Mouse (Mus musculus) thymus, postnatal 0 days (tissue): Measurements from ENCODE around the gene Ttc32. TPM values are rescaled to one million over a fixed set of nuclear protein-coding genes. Genes with fewer than 3 reads are reported as not detected.

ENCODE experiments used
- DNase-seq: peaks from one replicate; pipeline ENCODE4 v3.0.0-alpha.2; 2015; ENCODE audit warnings: low spot score
- polyA plus RNA-seq: library from polyadenylated mRNA; unstranded; fragments of >200 nt; fragmentation: Nextera tagmentation; extraction: Ambion mirVana; gene quantifications from 2 replicates; pipeline ENCODE4 v1.2.1, GENCODE M21; 2015

Ttc32 gene
- polyA plus RNA-seq, 1 experiment from 2014 or later = 33.4 TPM

- no peak for DNase-seq
Observed at GRCm38 (mm10) chr12:9044666-9045065, 14.9 kb downstream of the Ttc32 start.

GRCm38 (mm10) chr12:9046674-9047073 lies 16.9 kb downstream of the Ttc32 start:
- DNase-seq = no peak

GRCm38 (mm10) chr12:9048090-9048489 lies 18.3 kb downstream of the Ttc32 start:
- no peak for DNase-seq

GRCm38 (mm10) chr12:9050824-9051223 lies 21.0 kb downstream of the Ttc32 start:
- DNase-seq = no peak

GRCm38 (mm10) chr12:9052075-9052829 lies 22.5 kb downstream of the Ttc32 start:
- DNase-seq = peak; percentile 64

GRCm38 (mm10) chr12:9053345-9053744 lies 23.5 kb downstream of the Ttc32 start:
- DNase-seq = no peak

- DNase-seq = no peak
Observed at GRCm38 (mm10) chr12:9054012-9054411, 24.2 kb downstream of the Ttc32 start.

- no peak for DNase-seq
Observed at GRCm38 (mm10) chr12:9055269-9055668, 25.5 kb downstream of the Ttc32 start.

- DNase-seq = no peak
Observed at GRCm38 (mm10) chr12:9059502-9059901, 29.7 kb downstream of the Ttc32 start.

GRCm38 (mm10) chr12:9059965-9060364 lies 30.2 kb downstream of the Ttc32 start:
- DNase-seq = no peak

- no peak for DNase-seq
Observed at GRCm38 (mm10) chr12:9063611-9064010, 33.8 kb downstream of the Ttc32 start.

GRCm38 (mm10) chr12:9071058-9071457 lies 41.3 kb downstream of the Ttc32 start:
- DNase-seq = no peak

- DNase-seq = no peak
Observed at GRCm38 (mm10) chr12:9071493-9071892, 41.7 kb downstream of the Ttc32 start.

GRCm38 (mm10) chr12:9077554-9078125 lies 47.8 kb downstream of the Ttc32 start:
- no peak for DNase-seq

- no peak for DNase-seq
Observed at GRCm38 (mm10) chr12:9090226-9090625, 60.4 kb downstream of the Ttc32 start.

Other genes starting within 250 kb of the Ttc32 start
- gene Laptm4a, start 108.3 kb upstream of the Ttc32 start, polyA plus RNA-seq = 193 and 194 TPM in 2 replicates
- 0.05 and 0.17 TPM in 2 replicates for gene Matn3, start 82.1 kb upstream of the Ttc32 start, polyA plus RNA-seq
- gene Wdr35, start 56.1 kb upstream of the Ttc32 start, polyA plus RNA-seq = 5.3 and 5.5 TPM in 2 replicates